Mouse (Mus musculus) frontal cortex, adult (tissue): ENCODE measurements around the gene Fntb.
"Not testable (repeated sequence)": the region's sequence is repeated elsewhere in the genome, so short reads cannot be mapped to it uniquely, and the experiment has no call there.

ENCODE experiments used
- ATAC-seq: cut with Nextera tagmentation; 2 replicates; pipeline ENCODE4 v1.9.2; 2017; ENCODE audit warnings: mild to moderate bottlenecking, moderate library complexity, mixed read lengths; ENCODE audit not compliant: low TSS enrichment

Fntb gene

DNA sequence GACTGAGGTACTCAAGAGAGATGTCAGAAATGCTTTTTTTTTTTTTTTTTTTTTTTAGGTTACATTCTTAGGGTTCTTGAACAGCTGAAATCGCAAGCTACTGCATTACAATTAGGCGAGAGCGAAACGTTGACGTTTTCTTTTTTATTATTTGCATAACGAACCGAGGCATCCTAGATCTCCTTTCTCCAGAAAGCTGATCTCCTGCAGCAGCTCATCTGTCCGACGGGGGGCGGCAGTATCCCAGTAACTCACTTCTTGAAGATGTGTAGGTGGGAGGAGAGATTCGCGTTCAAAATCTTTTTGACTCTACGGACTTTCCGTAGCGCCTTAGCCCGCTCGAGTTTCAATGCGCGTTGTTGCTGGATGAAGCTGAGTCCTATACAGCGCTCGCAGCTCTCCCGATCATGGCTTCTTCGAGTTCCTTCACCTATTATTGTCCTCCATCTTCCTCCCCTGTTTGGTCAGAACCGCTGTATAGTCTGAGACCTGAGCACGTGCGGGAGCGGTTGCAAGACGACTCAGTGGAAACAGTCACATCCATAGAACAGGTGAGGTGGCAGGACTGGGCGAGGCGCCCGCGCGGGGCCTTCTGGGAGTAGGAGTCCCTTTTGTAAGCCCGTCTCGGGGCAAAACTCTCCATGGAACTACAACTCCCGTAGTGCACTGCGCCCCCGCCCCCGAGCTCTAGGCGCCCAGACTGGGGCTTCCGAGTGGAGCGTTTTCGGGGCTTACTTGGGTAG is 71.9 kb downstream of the Fntb start:
- peak; percentile 96 for ATAC-seq

DNA sequence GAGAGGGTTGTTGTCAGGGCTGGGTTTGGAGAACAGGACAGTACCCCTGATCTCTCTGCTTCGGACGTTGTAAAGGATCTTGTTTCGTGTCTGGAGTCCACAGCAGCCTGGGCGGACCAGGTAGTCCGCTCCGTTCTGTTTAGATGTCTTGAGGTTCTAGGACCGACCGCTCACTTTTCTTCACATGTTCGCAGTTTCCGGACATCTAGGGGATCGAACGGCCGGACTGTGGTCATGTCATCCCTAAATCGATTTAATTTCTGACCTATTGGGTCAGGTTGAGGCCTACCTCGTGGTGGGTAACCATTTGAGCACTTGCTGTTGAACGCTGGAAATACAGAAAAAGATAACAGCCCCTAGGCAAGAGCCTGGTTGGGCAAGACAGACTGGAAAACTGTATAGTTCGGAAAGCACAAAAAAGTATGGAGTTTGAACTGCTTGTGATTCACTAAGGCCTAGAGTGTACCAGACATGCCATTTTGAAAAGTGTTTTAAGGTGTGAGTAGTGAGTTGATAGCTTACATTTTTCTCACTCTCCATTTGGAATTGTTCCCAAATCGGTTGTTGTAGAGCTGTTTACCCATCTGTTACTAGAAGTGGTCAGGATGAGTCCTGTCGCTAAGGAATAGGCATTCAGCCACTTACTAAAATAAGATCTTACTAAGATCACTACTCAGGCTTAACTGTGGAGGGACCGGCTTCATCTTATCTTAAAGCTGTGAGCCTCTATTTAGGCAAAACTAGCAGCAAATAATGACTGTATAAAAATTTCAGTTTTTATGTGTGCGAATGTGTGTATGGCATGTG is 72.7 kb downstream of the Fntb start:
- ATAC-seq = 0 out of 2 replicates have a peak, but pooled peaks have one; percentile 5

DNA sequence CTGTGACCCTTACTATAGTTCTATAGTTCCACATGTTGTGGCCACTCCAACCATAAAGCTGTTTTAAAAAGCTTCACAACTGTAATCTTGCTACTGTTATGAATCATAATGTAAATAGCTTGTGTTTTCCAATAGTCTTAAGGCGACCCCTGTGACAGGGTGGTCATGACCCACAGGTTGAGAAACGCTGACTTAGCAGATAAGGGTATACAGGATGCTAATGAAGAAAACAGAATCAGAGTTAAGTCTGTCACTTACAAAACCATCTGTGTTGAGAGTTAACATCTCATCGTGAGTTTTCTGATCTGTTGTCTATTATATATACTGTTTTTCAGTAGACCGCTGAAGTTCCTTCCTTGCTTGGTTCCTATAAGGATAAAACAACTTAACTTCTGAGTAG is 73.9 kb downstream of the Fntb start:
- no peak for ATAC-seq

DNA sequence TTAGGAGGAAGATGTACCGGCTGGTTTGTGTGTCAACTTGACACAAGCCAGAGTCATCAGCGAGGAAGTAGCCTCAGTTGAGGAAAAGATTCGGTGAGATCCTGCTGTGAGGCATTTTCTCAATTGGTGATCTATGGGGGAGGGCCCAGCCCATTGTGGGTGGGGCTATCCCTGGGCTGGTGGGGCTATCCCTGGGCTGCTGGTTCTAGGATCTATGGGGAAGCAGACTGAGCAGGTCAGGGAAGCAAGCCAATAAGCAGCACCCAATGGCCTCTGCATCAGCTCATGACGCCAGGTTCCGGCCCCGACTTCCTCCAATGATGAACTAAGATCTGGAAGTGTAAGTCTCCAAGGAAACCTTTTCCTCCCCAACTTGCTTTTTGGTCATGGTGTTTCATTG is 74.7 kb downstream of the Fntb start:
- no peak for ATAC-seq

DNA sequence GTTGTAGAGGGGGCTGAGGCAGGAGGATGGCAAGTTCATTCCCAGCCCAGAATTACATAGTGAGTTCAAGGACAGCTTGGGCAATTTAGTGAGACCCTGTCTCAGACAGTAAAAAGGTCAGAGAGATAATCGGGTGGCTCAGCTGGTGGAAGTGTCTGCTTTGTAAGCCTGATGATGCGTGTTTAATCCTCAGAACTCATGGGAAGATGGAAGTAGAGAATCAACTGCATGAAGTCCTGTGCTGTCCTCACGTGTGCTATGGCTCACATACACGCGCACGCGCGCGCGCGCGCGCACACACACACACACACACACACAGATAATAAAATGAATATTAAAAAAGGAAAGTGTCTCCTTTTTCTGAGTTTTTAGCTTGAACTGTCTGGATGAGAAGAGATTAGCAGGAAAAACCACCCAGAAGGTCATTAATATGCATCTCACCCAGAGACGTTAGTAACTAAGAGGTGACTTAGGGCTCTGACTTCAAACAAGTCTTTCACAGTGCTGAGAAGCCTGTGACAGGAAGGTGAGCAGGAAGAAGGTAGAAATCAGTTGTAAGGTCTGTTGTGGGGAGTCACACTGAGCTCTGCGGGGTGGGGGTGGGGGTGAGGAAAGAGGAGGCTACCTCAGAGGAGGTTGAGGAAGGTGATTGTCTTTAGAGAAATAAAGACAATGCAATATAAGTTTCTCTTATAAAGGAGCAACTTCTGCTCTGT is 79.1 kb downstream of the Fntb start:
- ATAC-seq = no peak

DNA sequence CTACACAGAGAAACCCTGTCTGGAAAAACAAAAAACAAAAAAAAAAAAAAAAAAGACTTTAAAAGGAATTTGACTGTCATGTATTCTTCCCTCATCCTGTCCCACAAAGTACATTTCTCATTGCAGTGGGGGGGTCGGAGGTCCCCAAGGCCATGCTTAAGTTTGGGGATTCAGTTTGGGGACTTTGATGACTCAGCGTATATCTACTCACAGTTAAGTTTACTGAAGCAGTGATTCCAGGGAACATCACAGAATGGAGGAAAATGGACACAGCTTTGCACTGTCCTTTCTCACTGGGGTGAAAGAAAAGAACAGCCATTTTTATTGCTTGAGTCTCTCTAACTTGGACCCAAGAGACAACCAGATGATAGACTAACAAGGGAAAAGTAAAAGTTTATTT is 87.0 kb downstream of the Fntb start:
- ATAC-seq = no peak

DNA sequence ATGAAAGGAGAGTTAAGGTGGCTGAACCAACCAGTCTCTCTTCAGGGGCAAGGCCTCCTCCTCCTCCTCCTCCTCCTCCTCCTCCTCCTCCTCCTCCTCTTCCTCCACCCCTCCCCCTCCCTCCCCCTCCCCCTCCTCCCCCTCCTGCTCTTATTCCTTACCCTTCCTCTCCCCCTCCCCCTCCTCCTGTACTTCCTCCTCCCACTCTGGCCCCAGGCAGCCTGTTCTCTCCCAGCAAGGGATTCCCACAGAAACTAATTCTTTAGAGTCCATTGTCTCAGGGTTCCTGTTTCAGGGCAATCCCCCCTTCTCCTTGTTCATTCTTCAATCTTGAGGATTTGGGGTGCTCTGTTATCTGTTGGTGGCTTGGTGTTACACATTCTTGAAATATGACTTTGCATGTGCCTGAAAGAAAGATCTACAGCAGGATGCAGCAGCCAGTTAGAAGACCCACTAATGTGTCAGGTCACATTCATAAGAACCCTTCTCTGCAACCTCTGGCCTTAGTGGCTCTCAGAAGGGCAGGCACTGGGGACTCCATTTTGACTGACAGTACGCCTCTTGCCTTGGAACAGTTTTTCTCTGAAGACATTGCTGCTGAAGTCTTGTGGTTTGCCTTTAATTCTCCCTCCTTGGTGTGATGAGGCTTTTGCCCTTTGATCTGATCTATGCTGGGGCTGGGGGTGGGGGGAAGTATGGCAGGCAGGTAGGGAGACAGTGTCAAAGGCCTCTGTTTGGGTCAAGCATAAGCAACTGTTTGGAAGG is 88.2 kb downstream of the Fntb start:
- no peak for ATAC-seq

DNA sequence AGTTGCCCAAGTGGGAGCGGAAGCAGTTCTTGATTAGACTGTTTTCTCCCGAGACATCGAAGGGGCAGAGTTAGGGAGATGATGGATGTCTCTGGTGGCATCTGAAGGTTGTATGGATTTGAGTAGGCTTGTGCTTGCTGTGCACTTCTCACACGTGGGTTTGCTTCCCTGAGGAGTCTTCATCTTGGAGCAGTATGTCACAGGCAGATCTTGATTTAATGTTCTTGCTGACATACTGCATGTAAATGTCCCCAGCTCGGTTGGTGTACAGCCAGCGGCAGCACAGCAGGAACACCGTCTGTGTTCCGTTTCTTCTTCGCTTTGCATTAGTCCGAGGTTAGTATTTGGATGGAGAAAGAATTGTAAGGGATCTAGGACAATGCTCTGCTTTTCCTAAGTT is 91.7 kb downstream of the Fntb start:
- ATAC-seq = peak; percentile 38; the same call in 1 of the 2 replicates

DNA sequence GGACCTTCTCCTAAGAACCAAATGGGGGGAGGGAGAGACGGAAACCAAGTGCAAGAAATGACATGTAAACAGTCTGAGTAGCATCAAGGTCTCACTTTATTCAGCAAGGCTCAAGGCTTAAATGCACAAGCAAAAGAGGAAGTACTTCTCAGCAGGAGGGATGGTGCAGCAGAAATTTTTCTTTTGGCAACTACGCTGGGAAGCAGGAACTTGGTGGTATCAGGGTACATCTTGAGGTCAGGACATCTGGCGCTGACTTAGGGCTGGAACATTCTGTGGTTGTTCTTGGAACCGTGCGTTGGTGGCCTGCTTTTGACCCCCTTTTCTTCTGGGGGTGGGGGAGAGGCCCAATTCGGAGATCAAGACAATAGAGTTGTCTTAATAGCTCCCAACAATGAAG is 93.4 kb downstream of the Fntb start:
- not testable (repeated sequence) for ATAC-seq

DNA sequence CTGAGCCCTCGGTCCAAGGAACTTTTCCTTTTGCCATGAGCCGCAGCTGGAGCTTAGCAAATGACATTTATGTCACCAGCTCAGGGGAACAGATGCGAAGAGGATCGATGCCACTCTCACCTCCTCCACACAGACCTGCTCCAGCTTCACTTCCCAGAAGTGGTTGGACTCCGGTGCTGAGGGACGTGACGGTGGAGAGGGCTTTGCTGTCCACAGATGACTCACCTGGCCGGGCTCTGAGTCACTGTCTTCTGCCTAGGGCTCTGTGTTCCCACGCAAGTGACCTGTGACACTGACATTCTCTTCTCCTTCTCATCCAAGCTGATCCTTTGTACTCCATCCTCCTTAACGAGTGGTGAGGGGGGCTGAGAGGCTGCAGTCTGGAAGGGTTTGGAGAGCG is 98.3 kb downstream of the Fntb start:
- peak; percentile 64 for ATAC-seq

DNA sequence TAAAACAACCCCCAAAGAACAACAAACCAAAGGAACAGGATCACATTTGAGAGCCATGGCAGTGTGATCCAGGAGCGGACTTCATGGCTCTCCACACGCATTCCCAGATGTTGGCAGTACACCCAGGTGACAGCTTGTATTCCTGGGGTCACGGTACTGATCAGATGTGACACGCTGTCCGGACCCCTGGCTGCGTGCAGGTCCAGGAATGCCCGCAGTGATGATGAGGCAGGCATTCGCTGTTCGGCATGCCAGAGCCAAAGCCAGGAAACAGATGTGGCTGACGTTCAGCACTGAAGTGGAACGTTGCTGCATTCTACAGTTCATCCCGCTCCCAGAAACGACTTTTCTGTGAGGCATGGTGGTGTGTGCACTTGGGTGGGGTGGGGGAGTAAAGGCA is 99.9 kb downstream of the Fntb start:
- no peak for ATAC-seq

DNA sequence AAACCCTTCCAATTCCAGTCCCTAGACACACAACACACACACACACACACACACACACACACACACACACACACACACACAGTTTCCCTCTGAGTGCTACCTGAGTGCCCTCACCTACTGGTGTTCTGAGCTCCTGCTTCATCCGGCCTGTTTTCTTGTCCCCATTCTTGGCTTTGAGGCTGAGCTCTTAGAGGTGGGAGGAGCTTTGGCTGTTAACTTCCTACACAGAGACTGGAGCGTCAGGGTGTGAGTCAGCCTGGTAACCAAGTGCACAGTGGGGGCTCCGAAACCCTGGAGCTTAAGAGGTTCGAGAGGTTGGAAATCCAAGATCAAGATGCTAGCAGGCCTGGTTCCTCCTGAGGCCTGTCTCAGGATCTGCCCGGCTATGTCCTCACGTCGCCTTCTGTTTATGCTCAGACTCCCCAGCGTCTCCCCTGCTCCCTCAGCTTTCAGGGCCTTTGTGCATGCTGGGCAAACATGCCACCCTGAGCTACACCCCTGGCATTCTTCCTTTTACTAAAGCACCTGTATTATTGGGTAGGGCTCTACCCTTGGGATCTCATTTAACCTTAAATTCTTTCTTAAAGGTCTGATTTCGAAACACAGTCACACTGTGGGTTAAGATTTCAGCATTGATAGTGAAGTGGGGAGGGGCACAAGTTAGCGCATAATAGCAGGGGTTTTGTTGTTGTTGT is 102.3 kb downstream of the Fntb start:
- peak; percentile 91 for ATAC-seq

DNA sequence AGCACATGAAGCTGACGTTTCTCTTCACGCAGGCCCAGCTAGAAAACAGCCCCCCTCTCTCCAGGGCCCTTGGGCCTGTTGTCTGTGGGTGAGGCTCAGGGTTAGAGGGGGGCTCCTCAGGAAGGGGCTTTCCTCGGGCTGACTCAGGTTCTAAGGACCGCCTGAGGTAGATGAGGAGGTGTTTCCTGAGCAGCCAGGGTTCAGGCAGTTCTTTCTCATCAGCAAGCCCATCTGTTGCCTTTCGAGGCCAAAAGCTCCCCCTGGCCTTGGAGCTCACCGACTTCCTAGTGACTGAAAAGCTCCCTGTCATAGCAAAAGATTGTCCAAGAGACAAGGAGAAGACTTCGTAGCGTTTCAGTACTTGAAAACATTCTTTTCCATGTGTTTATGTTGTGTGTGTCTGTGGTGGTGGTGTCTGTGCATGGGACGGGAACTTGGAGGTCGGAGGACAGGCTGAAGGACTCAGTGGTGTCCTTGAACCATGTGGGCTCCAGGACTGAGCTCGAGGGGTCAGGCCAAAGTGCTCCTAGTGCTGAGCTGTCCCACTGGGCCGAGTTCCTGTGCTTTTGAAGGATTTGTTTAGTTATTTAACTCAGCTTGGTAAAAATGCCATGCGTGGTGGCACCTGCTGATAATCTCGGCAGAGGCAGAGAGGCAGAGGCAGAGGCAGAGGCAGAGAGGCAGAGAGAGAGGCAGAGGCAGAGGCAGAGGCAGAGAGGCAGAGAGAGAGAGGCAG is 103.2 kb downstream of the Fntb start:
- ATAC-seq = no peak

DNA sequence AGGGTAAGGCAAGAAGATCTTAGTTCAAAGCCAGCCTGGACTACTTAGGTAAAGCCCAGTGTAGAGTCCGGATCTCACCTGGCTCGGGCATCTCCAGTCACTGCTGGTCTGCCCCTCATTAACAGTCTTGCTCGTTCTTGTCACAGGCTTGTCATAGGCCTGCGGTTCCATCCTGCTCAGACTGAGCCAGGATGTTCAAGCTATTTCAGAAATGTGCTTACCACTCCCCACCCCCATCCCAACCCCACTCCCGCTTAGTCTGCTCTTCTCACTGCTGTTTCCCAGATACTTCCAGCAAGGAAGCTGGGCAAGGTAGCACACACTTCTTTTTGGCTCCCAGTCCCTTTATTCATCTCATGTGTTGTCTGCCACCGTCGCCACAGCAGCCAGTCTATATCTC is 104.2 kb downstream of the Fntb start:
- 0 out of 2 replicates have a peak, but pooled peaks have one; percentile 42 for ATAC-seq

DNA sequence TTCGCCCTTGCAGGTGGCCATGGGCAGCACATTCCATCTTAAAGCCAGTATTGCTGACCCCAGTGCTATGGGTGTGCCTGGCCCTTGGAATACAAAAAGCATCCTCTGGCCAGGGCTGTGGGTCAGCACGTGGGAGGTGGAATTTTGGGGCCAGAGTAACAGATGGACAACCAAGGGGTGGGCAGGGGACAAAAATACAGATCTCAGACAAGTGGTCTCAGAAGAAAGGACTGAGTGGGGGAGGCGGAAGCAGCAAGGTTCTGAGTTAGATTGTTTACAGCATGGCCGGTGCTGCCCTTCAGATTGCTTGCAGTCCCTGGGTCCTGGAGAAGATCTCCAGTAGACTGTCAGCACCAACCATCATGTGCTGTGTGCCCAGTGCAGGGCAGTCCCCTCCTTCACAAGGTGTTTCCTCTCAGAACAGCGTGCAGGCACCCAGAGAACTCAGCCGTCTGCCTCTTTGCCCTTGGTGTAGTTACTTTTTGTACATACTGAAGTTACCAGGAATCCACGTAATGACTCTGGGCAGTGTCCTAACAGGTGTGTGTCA is 107.5 kb downstream of the Fntb start:
- no peak for ATAC-seq

DNA sequence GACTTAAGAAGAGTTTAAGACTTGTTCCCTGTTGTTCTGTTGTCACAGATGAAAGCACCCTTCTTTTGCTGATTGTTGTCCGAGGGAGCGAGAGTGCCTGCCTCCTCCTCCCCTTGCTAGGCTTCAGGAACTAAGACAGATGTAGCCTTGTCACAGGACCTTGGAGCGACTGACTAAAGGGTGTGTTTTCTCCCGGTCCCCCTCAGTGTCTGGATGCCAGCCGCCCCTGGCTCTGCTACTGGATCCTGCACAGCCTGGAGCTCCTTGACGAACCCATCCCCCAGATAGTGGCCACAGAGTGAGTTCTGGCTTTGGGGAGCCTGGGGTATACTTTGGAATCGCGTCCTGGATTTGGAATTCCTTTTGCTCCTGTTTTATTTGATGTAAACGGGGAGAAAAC is 109.4 kb downstream of the Fntb start:
- ATAC-seq = no peak

DNA sequence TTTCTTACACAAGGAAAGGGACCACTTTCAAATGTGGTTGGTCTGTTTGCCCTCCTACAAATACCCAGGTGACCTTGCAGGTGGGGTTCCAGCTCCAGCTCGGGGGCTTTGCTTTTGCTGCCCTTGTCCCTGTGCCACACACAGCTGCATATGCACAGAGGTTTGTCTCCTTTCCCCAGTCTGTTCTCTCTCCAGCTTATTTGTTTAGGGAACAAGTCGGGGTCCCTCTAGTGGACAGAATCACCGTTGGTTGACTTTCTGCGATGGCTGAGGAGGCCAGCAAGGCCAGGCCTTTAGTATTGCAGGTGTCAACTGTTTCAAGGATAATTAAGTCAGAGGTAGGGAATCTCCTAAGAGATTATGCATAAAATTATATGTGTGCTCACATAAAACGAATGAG is 113.9 kb downstream of the Fntb start:
- ATAC-seq = peak; percentile 82

DNA sequence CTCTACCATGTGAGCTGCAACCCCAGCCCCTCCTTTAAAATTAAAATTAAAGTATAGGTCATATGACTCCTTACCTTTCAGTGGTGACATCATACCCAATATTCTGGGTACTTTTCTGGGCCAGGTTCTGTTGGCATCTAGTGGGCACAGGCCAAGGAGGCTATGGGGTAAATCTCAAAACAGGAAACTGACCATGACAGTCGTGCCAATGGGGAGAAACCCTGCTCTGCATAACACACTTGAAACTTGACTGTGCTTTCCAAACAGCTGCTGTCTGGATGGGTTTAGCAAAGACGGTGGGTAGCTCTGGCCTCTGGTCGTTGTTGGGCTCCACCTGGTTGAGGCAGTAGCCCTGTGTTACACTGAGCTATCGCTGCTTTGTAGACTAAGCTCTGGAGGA is 114.7 kb downstream of the Fntb start:
- no peak for ATAC-seq

DNA sequence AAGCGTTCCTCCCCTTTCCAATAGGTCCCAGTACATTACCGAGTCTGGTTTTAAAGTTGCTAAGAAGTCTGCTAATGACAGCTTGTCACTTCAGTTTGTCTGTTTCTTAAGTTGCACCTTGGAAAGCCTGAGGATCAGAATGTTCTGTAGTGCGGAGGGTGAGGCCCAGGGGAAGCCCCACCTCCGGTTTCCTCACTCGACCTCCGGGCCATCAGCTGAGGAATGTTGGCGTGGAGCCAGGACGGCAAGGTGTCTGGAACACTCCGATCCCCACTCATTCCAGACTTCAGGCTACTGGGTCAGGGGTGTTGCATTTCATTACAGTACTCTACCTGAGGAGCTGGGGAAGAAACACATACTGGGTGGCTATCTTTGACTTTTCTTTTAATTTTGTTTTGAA is 118.4 kb downstream of the Fntb start:
- no peak for ATAC-seq

DNA sequence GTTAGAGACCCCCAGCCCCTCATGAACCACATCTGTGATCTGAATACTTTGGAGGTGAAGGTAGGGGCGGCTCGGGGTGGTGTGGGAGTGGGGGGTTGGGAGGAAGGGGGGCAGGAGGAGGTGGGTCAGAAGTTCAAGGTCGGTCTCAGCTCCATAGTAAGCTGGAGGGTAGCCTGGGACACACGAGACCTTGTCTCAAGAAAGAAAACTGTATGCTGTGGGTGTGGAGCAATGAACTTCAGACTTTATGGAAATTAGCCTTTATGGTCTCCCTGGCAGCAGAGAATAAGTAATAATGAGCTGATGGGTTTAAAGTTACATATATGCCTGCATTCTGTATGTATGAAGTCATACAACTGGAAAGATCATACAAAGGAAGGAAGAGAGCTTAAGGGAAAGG is 119.7 kb downstream of the Fntb start:
- no peak for ATAC-seq
